Mouse (Mus musculus) hindbrain, embryonic 16.5 days (tissue): ENCODE results near the gene Itm2b. TPM values are rescaled to one million over a fixed set of nuclear protein-coding genes. Genes with fewer than 3 reads are reported as not detected.
A peak's percentile ranks its signal among the peaks of the same experiment; 100 is the strongest.

Experiments used
- ATAC-seq: fragments of 200-750 bp; cut with Nextera tagmentation; 2 replicates; pipeline ENCODE4 v1.8.0; 2017; ENCODE audit warnings: moderate TSS enrichment, moderate library complexity
- H3K27ac ChIP-seq: fragments of 300-500 bp; sonication (generic); 2 replicates; pipeline ENCODE4 v1.5.1; 2014; ENCODE audit warnings: low read depth, mild to moderate bottlenecking, control low read depth, low read length, moderate library complexity
- H3K27me3 ChIP-seq: fragments of 300-500 bp; sonication (generic); replicated peaks from 2 replicates; pipeline ENCODE4 v1.6.1; 2014; ENCODE audit warnings: low read length; ENCODE audit not compliant: control insufficient read depth, insufficient read depth
- H3K36me3 ChIP-seq: fragments of 300-500 bp; sonication (generic); 2 replicates; pipeline ENCODE4 v1.6.1; 2014; ENCODE audit warnings: mild to moderate bottlenecking, low read length, moderate library complexity, mixed read lengths; ENCODE audit not compliant: control insufficient read depth, insufficient read depth
- H3K4me1 ChIP-seq: fragments of 300-500 bp; sonication (generic); 2 replicates; pipeline ENCODE4 v1.6.1; 2014; ENCODE audit warnings: low read depth, low read length; ENCODE audit not compliant: control insufficient read depth, insufficient read depth
- H3K4me2 ChIP-seq: fragments of 300-500 bp; sonication (generic); 2 replicates; pipeline ENCODE4 v1.6.1; 2014; ENCODE audit warnings: mild to moderate bottlenecking, low read length, control low read depth, moderate library complexity
- H3K4me3 ChIP-seq: fragments of 300-500 bp; sonication (generic); 2 replicates; pipeline ENCODE4 v1.5.1; 2014; ENCODE audit warnings: mild to moderate bottlenecking, low read length, control low read depth, moderate library complexity
- H3K9ac ChIP-seq: fragments of 300-500 bp; sonication (generic); 2 replicates; pipeline ENCODE4 v1.6.1; 2014; ENCODE audit warnings: low read depth, mild to moderate bottlenecking, control low read depth, low read length, moderate library complexity
- H3K9me3 ChIP-seq: fragments of 300-500 bp; sonication (generic); 2 replicates; pipeline ENCODE4 v1.6.1; 2014; ENCODE audit warnings: mild to moderate bottlenecking, low read length, moderate library complexity; ENCODE audit not compliant: control insufficient read depth
- WGBS: fragments of 180-500 bp; shearing (Covaris S2); extraction: QIAGEN DNeasy Blood & Tissue Kit; methylation state at CpG from one replicate; pipeline ENCODE4 v1.1.7; 2014; 5-methylcytosine and 5-hydroxymethylcytosine counted together
- polyA plus RNA-seq: library from polyadenylated mRNA; unstranded; fragments of >200 nt; fragmentation: Nextera tagmentation; extraction: Ambion mirVana; gene quantifications from 2 replicates; pipeline ENCODE4 v1.2.1, GENCODE M21; 2015

Gene Itm2b
- polyA plus RNA-seq, 1 experiment from 2014 or later, result 849 TPM

- 26% methylated on average over 15 of the region's 15 CpGs for WGBS
- Histone ChIP-seq H3K27ac (no peak overlapping the region), H3K9me3 (no peaks in the 10 kb centered on the region), H3K4me1 (no peaks in the 10 kb centered on the region), H3K4me2 (no peak overlapping the region), H3K36me3 (no peaks in the 10 kb centered on the region), H3K4me3 (no peak overlapping the region), H3K27me3 (no peaks in the 10 kb centered on the region), H3K9ac (no peak overlapping the region)
- no peak for ATAC-seq
Measured at GRCm38 (mm10) chr14:73399866-73400618, 15.0 kb upstream of the Itm2b start.

GRCm38 (mm10) chr14:73398367-73398996 is 13.4 kb upstream of the Itm2b start:
- Histone ChIP-seq H3K27ac (no peak overlapping the region), H3K4me2 (no peak overlapping the region), H3K4me3 (no peak overlapping the region), H3K27me3 (no peaks in the 10 kb centered on the region), H3K9me3 (no peaks in the 10 kb centered on the region), H3K9ac (no peak overlapping the region), H3K36me3 (no peaks in the 10 kb centered on the region), H3K4me1 (no peaks in the 10 kb centered on the region)
- 74% methylated on average over 8 of the region's 8 CpGs for WGBS
- ATAC-seq, result no peak

GRCm38 (mm10) chr14:73395750-73396149 is 10.7 kb upstream of the Itm2b start:
- no peak overlapping the region for H3K9ac ChIP-seq
- WGBS, result 44% methylated on average over 5 of the region's 5 CpGs
- no peak for ATAC-seq

GRCm38 (mm10) chr14:73394263-73395006 is 9.3 kb upstream of the Itm2b start:
- no peak overlapping the region for H3K9ac ChIP-seq
- no peak for ATAC-seq
- H3K9me3 ChIP-seq, result no peaks in the 10 kb centered on the region
- no peaks in the 10 kb centered on the region for H3K4me1 ChIP-seq
- no peaks in the 10 kb centered on the region for H3K27me3 ChIP-seq
- H3K4me2 ChIP-seq, result no peak overlapping the region
- WGBS, result 75% methylated on average over 5 of the region's 5 CpGs
- H3K27ac ChIP-seq, result no peak overlapping the region
- no peaks in the 10 kb centered on the region for H3K36me3 ChIP-seq
- no peak overlapping the region for H3K4me3 ChIP-seq

More at GRCm38 (mm10) chr14:73395750-73396149, 10.7 kb upstream of the Itm2b start:
- Histone ChIP-seq H3K4me3 (no peak overlapping the region), H3K36me3 (no peaks in the 10 kb centered on the region), H3K4me2 (no peak overlapping the region), H3K9me3 (no peaks in the 10 kb centered on the region), H3K4me1 (no peaks in the 10 kb centered on the region), H3K27me3 (no peaks in the 10 kb centered on the region), H3K27ac (no peak overlapping the region)

- Histone ChIP-seq H3K4me3 (no peak overlapping the region), H3K27me3 (no peaks in the 10 kb centered on the region), H3K9me3 (no peaks in the 10 kb centered on the region), H3K4me1 (no peaks in the 10 kb centered on the region), H3K9ac (no peak overlapping the region), H3K4me2 (no peak overlapping the region), H3K36me3 (no peaks in the 10 kb centered on the region), H3K27ac (no peak overlapping the region)
- no peak for ATAC-seq
- WGBS, result 95% methylated on average over 1 of the region's 1 CpGs
Measured at GRCm38 (mm10) chr14:73391457-73391856, 6.4 kb upstream of the Itm2b start.

- Histone ChIP-seq H3K4me1 (peaks cover 3% of the 10 kb centered on the region), H3K9ac (no peak overlapping the region), H3K4me3 (no peak overlapping the region), H3K27ac (no peak overlapping the region), H3K36me3 (no peaks in the 10 kb centered on the region), H3K4me2 (no peak overlapping the region), H3K27me3 (no peaks in the 10 kb centered on the region), H3K9me3 (no peaks in the 10 kb centered on the region)
- ATAC-seq, result no peak
- 90% methylated on average over 2 of the region's 2 CpGs for WGBS
Measured at GRCm38 (mm10) chr14:73390196-73390595, 5.1 kb upstream of the Itm2b start.

- ATAC-seq, result no peak
- no peaks in the 10 kb centered on the region for H3K9me3 ChIP-seq
- peaks cover 3% of the 10 kb centered on the region for H3K4me1 ChIP-seq
- H3K9ac ChIP-seq, result no peak overlapping the region
- H3K36me3 ChIP-seq, result no peaks in the 10 kb centered on the region
- H3K27me3 ChIP-seq, result no peaks in the 10 kb centered on the region
- peak overlapping the region; percentile 21; the same call in 1 of the 2 replicates for H3K27ac ChIP-seq
- no peak overlapping the region for H3K4me3 ChIP-seq
- no peak overlapping the region for H3K4me2 ChIP-seq
- 50% methylated on average over 7 of the region's 7 CpGs for WGBS
Measured at GRCm38 (mm10) chr14:73389059-73389458, 4.0 kb upstream of the Itm2b start.

GRCm38 (mm10) chr14:73388546-73388945 is 3.5 kb upstream of the Itm2b start:
- H3K27ac ChIP-seq, result peak overlapping the region; percentile 45; the same call in 1 of the 2 replicates
- no peaks in the 10 kb centered on the region for H3K27me3 ChIP-seq
- ATAC-seq, result peak; percentile 13; the same call in 1 of the 2 replicates

GRCm38 (mm10) chr14:73386493-73386892 is 1.4 kb upstream of the Itm2b start:
- Histone ChIP-seq H3K27ac (no peak overlapping the region), H3K27me3 (no peaks in the 10 kb centered on the region), H3K9me3 (no peaks in the 10 kb centered on the region), H3K4me3 (no peak overlapping the region), H3K36me3 (no peaks in the 10 kb centered on the region), H3K9ac (no peak overlapping the region), H3K4me1 (peaks cover 21% of the 10 kb centered on the region), H3K4me2 (no peak overlapping the region)
- no peak for ATAC-seq
- 87% methylated on average over 5 of the region's 5 CpGs for WGBS

More at GRCm38 (mm10) chr14:73388546-73388945, 3.5 kb upstream of the Itm2b start:
- H3K4me3 ChIP-seq, result no peak overlapping the region
- WGBS, result 42% methylated on average over 7 of the region's 7 CpGs
- H3K36me3 ChIP-seq, result no peaks in the 10 kb centered on the region
- no peak overlapping the region for H3K9ac ChIP-seq
- H3K4me2 ChIP-seq, result no peak overlapping the region
- H3K9me3 ChIP-seq, result no peaks in the 10 kb centered on the region
- peaks cover 4% of the 10 kb centered on the region for H3K4me1 ChIP-seq
